ENCODE assay signal across 8 mouse cellular contexts in genomic region chr17:81064979-81065311, GRCm38 (mm10). TPM values are rescaled to one million over a fixed set of nuclear protein-coding genes. Genes with fewer than 3 reads are reported as not detected.
A peak's percentile ranks its signal among the peaks of the same experiment; 100 is the strongest.
DNase-seq lines count a peak whose midpoint lies in the region; ATAC-seq and TF ChIP-seq lines count a peak whose summit lies in the region.

Gene Thumpd2, minus strand, starts transcription at chr17:81065082.

- peak; percentile 78 for TF ChIP-seq CTCF in E14TG2a.4 (conservative IDR thresholded peaks at IDR 0.05; ENCODE audit: low read length)
- TF ChIP-seq CTCF in heart, postnatal 0 days (IDR thresholded peaks at IDR 0.05; ENCODE audit: low read depth), result peak; percentile 72
- peak; percentile 88 for TF ChIP-seq CTCF in testis, adult 2 months (IDR thresholded peaks at IDR 0.05; ENCODE audit: control insufficient read depth, insufficient read depth, insufficient replicate concordance, low read depth, low read length)

- peak; percentile 96 for ATAC-seq in forebrain, embryonic 12.5 days (ENCODE audit: low FRiP score)
- peak; percentile 94 for ATAC-seq in heart, postnatal 0 days (ENCODE audit: insufficient read depth, low read depth)
- ATAC-seq in liver, embryonic 16.5 days (ENCODE audit: low read depth), result peak; percentile 96
- ATAC-seq in neural tube, embryonic 13.5 days (ENCODE audit: low read depth), result peak; percentile 94

- no peaks in the 10 kb centered on the region for H3K27me3 ChIP-seq in E14TG2a.4 (ENCODE audit: insufficient read depth, low read length)
- H3K27me3 ChIP-seq in forebrain, embryonic 12.5 days, result no peaks in the 10 kb centered on the region
- H3K27me3 ChIP-seq in heart, postnatal 0 days (ENCODE audit: control insufficient read depth, insufficient read depth, low read length), result no peaks in the 10 kb centered on the region
- no peaks in the 10 kb centered on the region; the same call in 1 of the 2 replicates for H3K27me3 ChIP-seq in liver, embryonic 16.5 days (ENCODE audit: control insufficient read depth, insufficient read depth, low read depth, low read length)
- no peaks in the 10 kb centered on the region for H3K27me3 ChIP-seq in neural tube, embryonic 13.5 days
- no peaks in the 10 kb centered on the region for H3K27me3 ChIP-seq in testis, adult 2 months (ENCODE audit: control insufficient read depth, insufficient read depth, low read length)

- H3K9me3 ChIP-seq in E14TG2a.4 (ENCODE audit: low read length), result peaks cover 33% of the 10 kb centered on the region
- H3K9me3 ChIP-seq in forebrain, embryonic 12.5 days, result no peaks in the 10 kb centered on the region
- no peaks in the 10 kb centered on the region for H3K9me3 ChIP-seq in heart, postnatal 0 days (replicated peaks; ENCODE audit: control insufficient read depth, low read length)
- no peaks in the 10 kb centered on the region for H3K9me3 ChIP-seq in liver, embryonic 16.5 days (replicated peaks; ENCODE audit: control insufficient read depth, low read length)
- no peaks in the 10 kb centered on the region for H3K9me3 ChIP-seq in neural tube, embryonic 13.5 days

- DNase-seq in c-Kit-positive CD71-positive TER-119-positive erythroid progenitor cells, embryonic 14.5 days (ENCODE audit: low spot score), result peak; percentile 88
- DNase-seq in heart, postnatal 0 days (ENCODE audit: low spot score), result peak; percentile 87
- peak; percentile 95 to 96 for DNase-seq in kidney, postnatal 4 days

- H3K4me1 ChIP-seq in E14TG2a.4 (replicated peaks; ENCODE audit: low read depth, low read length), result peaks cover 14% of the 10 kb centered on the region
- peaks cover 4% of the 10 kb centered on the region; the same call in 1 of the 2 replicates for H3K4me1 ChIP-seq in forebrain, embryonic 12.5 days
- no peaks in the 10 kb centered on the region for H3K4me1 ChIP-seq in heart, postnatal 0 days (ENCODE audit: control insufficient read depth, insufficient read depth)
- H3K4me1 ChIP-seq in liver, embryonic 16.5 days (ENCODE audit: control insufficient read depth, low read depth, low read length), result peaks cover 13% of the 10 kb centered on the region
- peaks cover 7% of the 10 kb centered on the region; the same call in 1 of the 2 replicates for H3K4me1 ChIP-seq in neural tube, embryonic 13.5 days (replicated peaks)
- no peaks in the 10 kb centered on the region; the same call in 1 of the 2 replicates for H3K4me1 ChIP-seq in testis, adult 2 months (ENCODE audit: control insufficient read depth, insufficient read depth, low read length)

- peak within 1 kb of the TSS; percentile 89 for H3K9ac ChIP-seq in forebrain, embryonic 12.5 days
- peak within 1 kb of the TSS; percentile 90 for H3K9ac ChIP-seq in heart, postnatal 0 days (replicated peaks; ENCODE audit: low read depth, low read length)
- peak within 1 kb of the TSS; percentile 95 for H3K9ac ChIP-seq in liver, embryonic 16.5 days (ENCODE audit: low read depth, low read length)
- H3K9ac ChIP-seq in neural tube, embryonic 13.5 days, result peak within 1 kb of the TSS; percentile 92

- TF ChIP-seq POLR2A in testis, adult 2 months (IDR thresholded peaks at IDR 0.05; ENCODE audit: control insufficient read depth, low read depth, low read length), result peak; percentile 45; the same call in 1 of the 2 replicates

- peak within 1 kb of the TSS; percentile 88 for H3K4me3 ChIP-seq in E14TG2a.4 (replicated peaks; ENCODE audit: low read length)
- peak within 1 kb of the TSS; percentile 89 for H3K4me3 ChIP-seq in forebrain, embryonic 12.5 days (replicated peaks)
- H3K4me3 ChIP-seq in heart, postnatal 0 days (ENCODE audit: low read depth, low read length), result peak within 1 kb of the TSS; percentile 91
- peak within 1 kb of the TSS; percentile 94 for H3K4me3 ChIP-seq in liver, embryonic 16.5 days (ENCODE audit: low read depth, low read length)
- H3K4me3 ChIP-seq in neural tube, embryonic 13.5 days, result peak within 1 kb of the TSS; percentile 83
- peak within 1 kb of the TSS; percentile 79 for H3K4me3 ChIP-seq in testis, adult 2 months (ENCODE audit: control insufficient read depth, low read depth, low read length)

- 2% methylated on average over 29 of the region's 29 CpGs for WGBS in forebrain, embryonic 12.5 days
- under 1% methylated on average over 29 of the region's 29 CpGs for WGBS in heart, postnatal 0 days
- under 1% methylated on average over 29 of the region's 29 CpGs for WGBS in liver, embryonic 16.5 days (ENCODE audit: insufficient replicate concordance)
- 2% methylated on average over 29 of the region's 29 CpGs for WGBS in neural tube, embryonic 13.5 days

- peak within 1 kb of the TSS; percentile 64 for H3K4me2 ChIP-seq in forebrain, embryonic 12.5 days
- peak within 1 kb of the TSS; percentile 72 for H3K4me2 ChIP-seq in heart, postnatal 0 days (ENCODE audit: low read depth, low read length)
- peak within 1 kb of the TSS; percentile 64 for H3K4me2 ChIP-seq in liver, embryonic 16.5 days (ENCODE audit: low read depth, low read length)
- H3K4me2 ChIP-seq in neural tube, embryonic 13.5 days, result peak within 1 kb of the TSS; percentile 64

- no peak within 1 kb of the TSS for H3K27ac ChIP-seq in forebrain, embryonic 12.5 days
- H3K27ac ChIP-seq in heart, postnatal 0 days (ENCODE audit: low read depth), result peak within 1 kb of the TSS; percentile 81
- H3K27ac ChIP-seq in liver, embryonic 16.5 days (ENCODE audit: low read length), result peak within 1 kb of the TSS; percentile 75
- H3K27ac ChIP-seq in neural tube, embryonic 13.5 days (replicated peaks), result peak within 1 kb of the TSS; percentile 61
- H3K27ac ChIP-seq in testis, adult 2 months (ENCODE audit: control insufficient read depth, insufficient read depth, low read depth, low read length), result peak within 1 kb of the TSS; percentile 68

- TF ChIP-seq EP300 in heart, postnatal 0 days (IDR thresholded peaks at IDR 0.05; ENCODE audit: low read depth), result no peak

- peaks cover 37% of the 10 kb centered on the region for H3K36me3 ChIP-seq in E14TG2a.4 (ENCODE audit: insufficient read depth, low read length)
- H3K36me3 ChIP-seq in forebrain, embryonic 12.5 days (replicated peaks), result 0 out of 2 replicates have a peak, but pooled peaks cover 3% of the 10 kb centered on the region
- H3K36me3 ChIP-seq in heart, postnatal 0 days (replicated peaks; ENCODE audit: control insufficient read depth, insufficient read depth, low read length), result no peaks in the 10 kb centered on the region
- H3K36me3 ChIP-seq in liver, embryonic 16.5 days (ENCODE audit: control insufficient read depth, insufficient read depth), result peaks cover 4% of the 10 kb centered on the region
- no peaks in the 10 kb centered on the region for H3K36me3 ChIP-seq in neural tube, embryonic 13.5 days
- no peaks in the 10 kb centered on the region for H3K36me3 ChIP-seq in testis, adult 2 months (ENCODE audit: control insufficient read depth, insufficient read depth, low read length)

RNA-seq across cellular contexts. Expression of gene Thumpd2, which starts in this region (rescaled TPM):
- 15.0 and 15.5 TPM in 2 replicates for polyA plus RNA-seq in forebrain, embryonic 12.5 days (2016; fragmentation: Nextera tagmentation; extraction: Ambion mirVana)
- 3.5 and 7.5 TPM in 2 replicates for total RNA-seq in heart, postnatal 0 days (2014; rRNA removed; ENCODE audit: low replicate concordance)
- polyA plus RNA-seq in heart, postnatal 0 days (2015; fragmentation: Nextera tagmentation; extraction: Ambion mirVana), result 7.9 and 8.8 TPM in 2 replicates
- 5.9 and 6.1 TPM in 2 replicates for polyA plus RNA-seq in liver, embryonic 16.5 days (2015; fragmentation: Nextera tagmentation; extraction: Ambion mirVana)
- 8.6 and 9.6 TPM in 2 replicates for polyA plus RNA-seq in neural tube, embryonic 13.5 days (2015; fragmentation: Nextera tagmentation; extraction: Ambion mirVana)
- 0.61 and 0.67 TPM in 2 replicates for polyA plus RNA-seq in testis, adult 2 months (2012; rRNA removed)
